Mouse (Mus musculus) mesoderm, embryonic 11.5 days (tissue): ENCODE data around the gene Hnrnpk.
A peak's percentile ranks its signal among the peaks of the same experiment; 100 is the strongest.
"Not testable (repeated sequence)": the region's sequence is repeated elsewhere in the genome, so short reads cannot be mapped to it uniquely, and the experiment has no call there.

Experiments
- DNase-seq: peaks from one replicate; pipeline ENCODE4 v3.0.0-alpha.2; 2012; ENCODE audit warnings: low read depth, low spot score

Hnrnpk gene

GRCm38 (mm10) chr13:58403243-58403642, at the start of gene Hnrnpk:
Hnrnpk (minus strand) TSS chr13:58403343.
- not testable (repeated sequence) for DNase-seq

- no peak for DNase-seq
Measured at GRCm38 (mm10) chr13:58452246-58452645, 49.1 kb upstream of the Hnrnpk start.

- no peak for DNase-seq
Measured at GRCm38 (mm10) chr13:58450459-58451182, 47.5 kb upstream of the Hnrnpk start.

GRCm38 (mm10) chr13:58446541-58446940, 43.4 kb upstream of the Hnrnpk start:
- DNase-seq: no peak

- no peak for DNase-seq
Measured at GRCm38 (mm10) chr13:58443787-58444186, 40.6 kb upstream of the Hnrnpk start.

GRCm38 (mm10) chr13:58443326-58443725, 40.2 kb upstream of the Hnrnpk start:
- DNase-seq: no peak

GRCm38 (mm10) chr13:58439716-58440115, 36.6 kb upstream of the Hnrnpk start:
- no peak for DNase-seq

GRCm38 (mm10) chr13:58423061-58423660, 20.0 kb upstream of the Hnrnpk start:
- DNase-seq: no peak

GRCm38 (mm10) chr13:58422242-58422641, 19.1 kb upstream of the Hnrnpk start:
- DNase-seq: no peak

- DNase-seq: no peak
Measured at GRCm38 (mm10) chr13:58421026-58421425, 17.9 kb upstream of the Hnrnpk start.

GRCm38 (mm10) chr13:58419266-58419665, 16.1 kb upstream of the Hnrnpk start:
- no peak for DNase-seq

GRCm38 (mm10) chr13:58418656-58419055, 15.5 kb upstream of the Hnrnpk start:
- DNase-seq: no peak

- DNase-seq: no peak
Measured at GRCm38 (mm10) chr13:58415838-58416237, 12.7 kb upstream of the Hnrnpk start.

- DNase-seq: peak; percentile 70
Measured at GRCm38 (mm10) chr13:58415374-58415773, 12.2 kb upstream of the Hnrnpk start.

GRCm38 (mm10) chr13:58411073-58411472, 7.9 kb upstream of the Hnrnpk start:
- no peak for DNase-seq

GRCm38 (mm10) chr13:58402744-58403110, 416 bp downstream of the Hnrnpk start:
- DNase-seq: no peak

- peak; percentile 99 for DNase-seq
Measured at GRCm38 (mm10) chr13:58402003-58402743, 970 bp downstream of the Hnrnpk start, which contains the start of gene Rmi1. Rmi1 (plus strand) TSS chr13:58402248.

GRCm38 (mm10) chr13:58401135-58402002, 1.8 kb downstream of the Hnrnpk start:
- peak; percentile 86 for DNase-seq

GRCm38 (mm10) chr13:58400576-58400975, 2.6 kb downstream of the Hnrnpk start:
- no peak for DNase-seq

- no peak for DNase-seq
Measured at GRCm38 (mm10) chr13:58397651-58398050, 5.5 kb downstream of the Hnrnpk start.

GRCm38 (mm10) chr13:58394392-58394791, 8.8 kb downstream of the Hnrnpk start:
- not testable (repeated sequence) for DNase-seq
